Mouse (Mus musculus): Measurements from ENCODE around the gene Gprc5b.

Gprc5b gene

DNA sequence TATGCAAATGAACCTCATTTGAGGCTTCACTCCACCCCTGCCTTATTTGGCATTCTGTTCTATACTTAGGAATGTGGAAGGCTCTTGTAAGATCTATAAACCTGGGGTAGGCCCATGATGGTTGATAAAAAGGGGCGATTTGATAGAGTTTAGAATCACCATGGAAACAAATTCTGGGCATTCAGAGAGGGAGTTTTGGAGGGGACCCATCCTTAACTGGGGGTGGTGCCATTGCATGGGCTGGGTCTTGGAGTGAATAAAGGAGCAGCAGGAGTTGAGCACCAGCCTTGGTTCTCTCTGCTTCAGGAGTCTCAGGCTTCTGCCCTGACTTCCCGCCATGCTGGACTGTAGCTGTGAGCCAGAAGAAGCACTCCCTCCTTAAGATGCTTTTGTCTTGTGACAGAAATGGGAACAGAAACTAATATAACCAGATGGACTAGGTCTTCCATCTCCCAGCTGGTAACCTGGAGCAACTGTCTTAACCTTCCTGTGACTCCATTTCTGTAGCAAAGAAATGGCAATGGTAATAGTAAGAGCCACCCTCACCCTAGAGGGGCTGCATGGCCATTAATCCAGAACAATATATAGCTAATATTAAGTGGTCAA, 46.2 kb downstream of the Gprc5b start:
- no peak for DNase-seq

DNA sequence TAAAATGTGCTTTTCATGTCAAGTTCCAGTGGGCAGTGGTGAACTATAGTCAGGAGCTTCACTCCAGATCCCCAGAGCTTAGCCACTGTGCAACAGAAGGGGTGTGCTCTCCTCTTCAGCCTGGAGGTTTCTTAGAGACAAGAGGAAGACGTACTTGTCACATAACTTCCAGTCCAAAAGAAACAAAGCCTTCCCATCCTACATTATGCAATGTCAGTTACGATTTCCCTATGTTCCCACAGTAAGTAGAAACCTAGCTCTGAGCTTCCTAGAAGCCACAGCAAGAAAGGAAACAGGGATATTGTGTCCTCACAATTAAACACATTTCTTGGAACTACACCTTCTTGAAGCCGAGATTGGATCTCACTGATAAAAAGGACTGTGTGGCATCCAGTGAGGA, 47.8 kb downstream of the Gprc5b start:
- no peak for DNase-seq

DNA sequence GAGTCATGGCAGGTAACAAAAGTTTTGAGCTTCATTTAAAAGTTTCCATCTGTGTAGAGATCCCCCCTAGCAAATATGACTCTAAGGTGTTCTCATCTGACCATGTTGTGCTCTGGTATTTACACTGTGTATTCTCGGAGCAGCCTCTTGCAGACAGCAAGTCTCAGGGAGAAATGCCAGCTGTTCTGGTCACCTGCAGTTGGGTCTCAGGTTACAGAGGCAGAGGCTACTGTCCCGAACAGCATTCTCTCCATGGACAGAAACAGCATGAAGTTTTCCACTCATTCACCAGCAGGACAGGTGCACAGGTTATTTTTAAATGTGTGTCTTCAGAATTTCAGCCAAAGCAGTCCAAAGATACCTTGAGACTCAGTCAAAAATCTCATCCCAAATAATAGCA, 50.1 kb downstream of the Gprc5b start:
- no peak for DNase-seq

DNA sequence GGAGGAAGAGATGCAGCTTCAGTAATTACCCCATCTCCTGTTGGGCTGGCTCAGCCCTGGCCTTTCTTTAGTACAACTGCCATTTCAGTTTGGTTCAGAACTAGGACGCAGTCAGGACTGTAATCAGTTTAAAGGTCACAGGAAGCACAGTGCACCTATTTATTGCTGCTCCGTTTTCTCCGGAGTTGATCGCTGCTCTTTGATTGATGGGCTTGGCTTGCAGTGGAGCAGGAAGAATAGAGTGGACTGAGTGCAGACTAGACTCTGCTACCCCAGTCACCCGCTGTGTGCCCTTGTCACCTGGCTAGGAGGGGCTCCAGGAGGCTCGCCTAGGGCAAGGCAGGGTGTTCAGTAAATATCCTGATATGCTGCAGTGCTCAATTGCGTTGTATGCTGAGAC, 51.8 kb downstream of the Gprc5b start:
- DNase-seq = no peak

DNA sequence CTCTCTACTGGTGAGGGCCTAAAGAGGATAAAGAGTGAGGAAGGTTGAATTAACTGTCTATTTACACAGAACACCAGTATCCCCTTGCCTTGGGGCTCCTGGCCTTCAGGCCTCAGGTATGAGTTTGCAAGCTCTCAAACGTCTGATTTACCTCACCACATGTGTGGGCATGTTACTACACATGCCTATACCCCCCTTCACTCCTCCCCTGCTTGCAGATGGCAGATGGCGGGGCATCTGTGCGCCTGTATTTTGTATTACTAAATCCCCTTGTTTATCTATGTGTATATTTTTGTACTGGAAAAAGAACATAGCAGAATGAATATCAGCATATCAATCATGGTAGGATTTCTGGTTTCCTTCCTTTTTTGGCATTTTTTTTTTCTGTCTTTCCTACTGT, 52.7 kb downstream of the Gprc5b start:
- DNase-seq = no peak

DNA sequence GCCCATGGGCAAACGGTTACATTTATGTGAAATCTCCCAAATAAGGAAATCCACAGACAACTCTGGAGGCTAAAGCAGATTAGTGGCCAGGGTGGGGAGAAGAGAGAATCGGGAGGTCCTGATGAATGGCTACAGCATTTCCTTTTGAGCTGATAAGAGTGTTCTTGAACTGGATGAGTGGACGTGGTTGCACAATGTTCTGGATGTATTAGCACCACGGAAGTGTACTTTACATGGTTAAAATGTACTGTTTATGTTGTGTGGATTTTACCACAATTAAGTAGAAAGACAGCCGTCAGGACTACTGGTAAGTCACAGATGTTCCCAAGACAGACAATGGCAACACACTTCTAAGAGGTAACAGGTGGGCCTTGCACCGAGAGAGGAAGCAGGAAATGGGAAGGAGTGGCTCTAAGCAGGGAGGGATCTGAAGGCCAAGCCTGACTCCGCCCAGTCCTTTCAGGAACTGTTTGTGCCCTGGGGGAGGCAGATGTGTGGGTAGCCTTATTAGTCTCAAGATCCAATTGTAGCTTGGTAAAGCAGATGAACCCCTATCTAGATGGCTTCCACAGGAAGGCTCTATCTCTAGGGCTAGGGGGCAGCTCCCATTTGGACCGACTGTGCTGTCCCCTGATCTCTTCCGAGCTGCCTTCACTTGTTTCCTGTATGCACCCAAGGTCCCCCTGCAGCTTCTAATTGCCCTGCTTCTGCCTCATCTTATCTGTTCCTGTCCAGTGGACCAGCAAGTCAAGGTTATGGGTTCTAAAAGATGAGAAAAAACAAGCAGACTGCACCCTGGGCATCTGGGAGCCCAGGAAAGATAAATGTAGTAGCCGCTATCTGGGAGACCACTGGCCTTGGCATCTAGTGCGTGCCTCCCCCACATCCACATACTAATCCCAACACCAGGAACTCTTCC, 57.3 kb downstream of the Gprc5b start:
- peak; percentile 20 to 36 for DNase-seq

DNA sequence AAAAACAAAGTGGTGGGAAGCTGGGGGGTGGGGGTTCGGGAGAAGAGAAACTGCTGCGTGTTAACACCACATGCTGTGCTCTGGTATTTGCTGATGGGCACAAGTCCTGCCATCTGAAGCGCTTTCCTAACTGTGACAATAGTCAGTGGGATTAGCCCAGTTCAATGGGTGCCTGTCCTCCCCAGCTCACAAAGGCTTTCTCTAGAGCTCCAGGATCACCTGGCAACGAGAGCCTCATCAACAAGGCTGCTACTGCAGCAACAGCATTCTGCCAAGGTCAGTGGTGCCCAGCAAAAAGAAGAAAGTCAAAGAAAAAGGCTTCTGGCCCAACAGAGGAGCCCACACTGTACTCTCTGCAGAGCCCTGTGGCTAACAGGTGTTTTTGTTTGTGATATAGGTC, 58.2 kb downstream of the Gprc5b start:
- DNase-seq = no peak

DNA sequence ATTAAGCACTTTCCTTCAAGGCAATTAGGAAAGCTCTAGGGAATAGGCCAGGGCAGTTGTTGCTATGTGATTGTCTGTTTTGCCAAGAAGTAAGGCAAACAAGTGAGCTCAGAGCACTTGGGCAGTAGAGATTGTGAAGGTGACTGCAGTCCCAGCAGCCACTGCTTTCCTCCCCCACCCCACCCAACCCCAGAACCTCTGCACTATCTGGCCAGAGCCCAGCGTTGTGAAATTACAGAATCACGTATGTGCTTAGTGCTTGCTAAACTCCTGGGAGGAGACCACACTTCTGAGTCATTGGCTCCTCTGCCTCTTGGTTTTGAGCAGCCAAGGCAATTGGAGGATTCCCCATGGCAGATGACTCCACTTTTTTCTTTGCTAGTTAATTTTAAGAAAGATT, 59.7 kb downstream of the Gprc5b start:
- DNase-seq = no peak

DNA sequence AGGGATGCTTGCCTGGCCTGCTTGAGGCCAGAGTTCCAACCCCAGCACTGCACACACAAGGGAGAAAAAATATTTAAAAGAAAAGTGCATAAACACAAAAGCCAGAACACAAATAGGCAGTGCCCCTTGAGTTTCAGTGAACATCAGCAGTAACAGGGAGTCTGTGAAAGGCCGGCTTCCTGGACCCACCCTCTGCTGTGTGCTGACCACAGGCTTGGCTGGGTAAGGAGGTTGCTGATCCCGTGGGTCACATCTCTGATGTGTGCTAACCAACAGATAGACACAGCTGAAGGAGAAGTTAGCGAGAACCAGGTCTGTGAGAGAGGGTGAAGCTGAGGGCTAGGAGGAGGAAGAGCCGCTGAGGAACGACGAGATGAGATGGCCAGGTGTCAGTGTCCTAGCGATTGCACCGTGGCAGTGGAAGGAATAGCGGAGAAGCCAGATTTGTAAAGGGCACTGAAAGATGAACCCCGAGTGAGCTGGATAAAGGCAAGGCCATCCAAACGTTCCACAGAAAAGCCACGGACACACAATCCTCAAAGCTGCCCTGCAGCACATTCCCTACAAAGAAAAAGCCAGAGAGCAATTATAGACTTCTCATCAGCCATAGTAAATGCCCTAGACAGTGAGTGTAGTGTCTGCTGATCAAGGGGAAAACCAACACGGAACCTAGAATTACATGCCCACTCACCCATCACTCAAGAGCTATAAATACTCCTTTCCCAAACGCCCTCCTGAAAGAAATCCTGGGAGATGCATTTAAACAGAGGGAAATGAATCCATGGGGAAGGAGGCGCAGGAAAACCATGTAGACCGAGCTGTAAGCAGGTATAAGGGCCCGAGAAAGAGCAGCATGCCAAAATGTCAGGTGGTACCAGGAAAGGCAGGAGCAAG, 63.3 kb downstream of the Gprc5b start:
- DNase-seq = no peak

DNA sequence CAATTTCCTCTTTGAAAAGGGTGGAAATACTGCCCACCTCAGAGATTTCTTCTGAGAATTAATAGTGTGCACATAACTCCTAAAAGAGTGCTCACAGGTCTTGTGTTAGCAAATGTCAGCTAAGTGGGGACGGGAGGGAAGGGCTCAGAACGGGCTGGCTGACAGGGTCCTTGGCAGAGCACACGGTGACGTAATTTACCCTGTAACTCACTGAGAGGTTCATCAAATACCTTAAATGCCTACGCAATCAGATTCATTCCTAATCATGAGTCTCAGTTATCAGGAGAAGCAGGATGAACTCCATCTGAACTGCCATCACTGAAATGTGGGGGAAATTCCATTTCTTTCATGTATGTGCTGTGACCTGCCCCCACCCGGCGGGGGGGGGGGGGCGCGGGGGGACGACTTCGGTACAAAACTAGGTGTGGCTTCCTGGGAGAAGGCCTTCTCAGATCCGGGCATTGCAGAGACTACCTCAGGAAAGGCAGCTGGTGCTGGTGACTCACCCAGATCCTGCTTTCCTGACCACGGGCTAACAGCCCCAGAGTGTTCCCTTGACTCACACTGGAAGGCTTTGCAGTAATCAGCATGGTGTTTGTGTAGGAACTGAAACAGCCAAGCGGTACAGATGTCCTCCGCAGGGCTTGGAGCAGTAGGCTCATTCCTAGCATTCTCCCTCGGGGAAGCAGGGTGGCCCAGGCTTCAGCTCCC, 65.3 kb downstream of the Gprc5b start:
- DNase-seq = no peak

DNA sequence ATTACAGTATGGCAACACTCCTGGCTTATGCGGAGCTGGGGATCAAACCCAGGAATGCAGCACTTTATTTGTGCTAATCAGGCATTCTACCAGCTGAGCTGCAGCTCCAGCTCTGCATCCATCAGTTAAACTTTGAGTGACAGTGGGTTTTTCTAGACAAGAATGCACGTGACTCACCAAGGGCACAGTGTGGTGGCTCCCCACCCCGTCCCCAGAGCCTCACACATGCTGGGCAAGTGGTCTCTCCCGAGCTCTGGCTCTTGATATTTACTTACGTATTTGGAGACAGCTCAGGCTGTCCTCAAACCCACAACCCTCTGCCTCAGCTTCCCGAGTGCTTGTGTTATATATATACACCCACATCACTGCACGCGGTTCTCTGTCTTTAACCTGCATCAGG, 66.1 kb downstream of the Gprc5b start:
- no peak for DNase-seq

DNA sequence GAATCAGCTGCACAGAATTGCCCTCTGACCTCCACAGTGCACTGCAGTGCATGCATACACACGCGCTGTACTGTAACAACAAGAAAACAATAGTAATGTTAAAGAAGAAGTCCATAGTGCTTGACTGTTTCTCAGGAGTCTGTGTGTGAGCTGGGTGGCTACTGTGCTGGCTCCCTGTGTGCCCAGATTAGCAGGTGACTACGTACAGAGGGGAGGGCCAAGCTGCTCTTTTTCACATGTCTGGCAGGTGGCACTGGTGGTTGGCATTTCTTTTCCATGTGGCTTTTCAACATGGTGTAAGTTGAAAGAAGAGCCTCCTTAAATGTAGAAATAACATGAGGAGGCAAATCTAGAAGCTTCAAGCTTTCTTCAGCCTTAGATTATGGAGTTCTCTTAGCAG, 66.7 kb downstream of the Gprc5b start:
- DNase-seq = no peak

DNA sequence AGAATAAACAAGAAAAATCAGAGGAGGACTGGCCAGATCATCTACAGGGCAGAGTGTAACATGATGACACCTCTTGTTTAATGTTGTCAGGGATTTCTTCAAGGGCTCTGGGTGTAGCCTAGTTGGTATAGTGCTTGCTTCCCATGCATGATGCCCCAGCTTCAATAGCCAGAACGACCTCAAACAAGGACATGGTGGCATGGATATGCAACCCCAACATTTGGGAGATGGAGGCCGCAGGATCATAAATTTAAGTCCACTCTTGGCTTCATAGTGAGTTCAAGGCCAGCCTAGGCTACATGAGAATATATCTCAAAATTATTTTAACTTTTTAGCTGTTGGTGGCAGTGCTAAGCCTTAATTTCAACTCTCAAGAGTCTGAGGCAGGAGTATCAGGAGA, 67.7 kb downstream of the Gprc5b start:
- no peak for DNase-seq

DNA sequence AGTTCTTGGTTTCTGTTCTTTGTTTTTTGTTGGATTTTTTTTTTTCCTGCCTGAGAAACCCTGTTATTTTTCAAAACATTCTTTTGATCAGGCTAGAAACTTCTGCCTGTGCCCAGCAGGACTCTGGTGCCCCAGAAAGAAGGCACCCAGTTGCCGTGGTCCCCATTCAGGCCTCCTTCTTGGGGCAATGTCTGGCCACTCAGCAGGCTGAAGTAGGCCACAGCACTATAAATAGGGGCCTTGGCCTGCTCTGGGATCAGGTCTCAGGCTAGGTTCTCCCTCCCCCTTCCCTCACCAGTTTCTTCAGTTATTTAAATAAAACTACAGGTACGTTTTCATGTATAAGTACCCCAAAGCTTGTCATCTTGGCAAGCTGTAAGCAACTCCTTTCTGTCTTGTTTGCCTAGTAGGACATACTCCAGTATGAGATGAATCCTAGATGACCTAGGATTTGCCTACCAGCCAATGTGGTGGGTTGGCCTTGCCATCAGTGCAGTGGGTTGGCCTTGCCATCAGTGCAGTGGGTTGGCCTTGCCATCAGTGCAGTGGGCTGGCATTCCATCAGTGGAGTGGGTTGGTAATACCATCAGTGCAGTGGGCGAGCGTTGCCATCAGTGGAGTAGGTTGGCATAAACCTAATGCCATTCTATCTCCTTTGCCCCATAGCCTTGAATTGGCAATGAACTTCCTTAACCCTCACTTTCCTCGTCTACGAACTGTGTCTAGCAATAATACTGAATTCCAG, 68.3 kb downstream of the Gprc5b start:
- DNase-seq = no peak

DNA sequence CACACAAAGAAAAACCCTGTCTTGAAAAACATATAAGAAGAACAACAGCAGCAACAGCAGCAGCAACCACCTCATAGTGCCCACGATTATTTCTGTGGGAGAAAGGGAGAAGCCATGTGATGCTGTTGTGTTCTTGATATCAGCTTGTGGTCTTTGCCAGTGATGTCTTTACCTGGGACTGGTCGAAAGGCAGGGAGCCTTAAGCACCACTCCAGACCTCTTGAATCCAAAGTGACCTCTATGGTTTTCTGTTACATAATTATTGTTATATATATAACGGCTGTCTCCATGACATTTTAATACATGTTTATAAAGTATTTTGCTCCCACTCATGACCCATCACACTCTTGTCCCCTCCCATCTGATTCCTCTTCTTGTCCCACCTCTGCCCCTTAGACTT, 69.5 kb downstream of the Gprc5b start:
- no peak for DNase-seq

DNA sequence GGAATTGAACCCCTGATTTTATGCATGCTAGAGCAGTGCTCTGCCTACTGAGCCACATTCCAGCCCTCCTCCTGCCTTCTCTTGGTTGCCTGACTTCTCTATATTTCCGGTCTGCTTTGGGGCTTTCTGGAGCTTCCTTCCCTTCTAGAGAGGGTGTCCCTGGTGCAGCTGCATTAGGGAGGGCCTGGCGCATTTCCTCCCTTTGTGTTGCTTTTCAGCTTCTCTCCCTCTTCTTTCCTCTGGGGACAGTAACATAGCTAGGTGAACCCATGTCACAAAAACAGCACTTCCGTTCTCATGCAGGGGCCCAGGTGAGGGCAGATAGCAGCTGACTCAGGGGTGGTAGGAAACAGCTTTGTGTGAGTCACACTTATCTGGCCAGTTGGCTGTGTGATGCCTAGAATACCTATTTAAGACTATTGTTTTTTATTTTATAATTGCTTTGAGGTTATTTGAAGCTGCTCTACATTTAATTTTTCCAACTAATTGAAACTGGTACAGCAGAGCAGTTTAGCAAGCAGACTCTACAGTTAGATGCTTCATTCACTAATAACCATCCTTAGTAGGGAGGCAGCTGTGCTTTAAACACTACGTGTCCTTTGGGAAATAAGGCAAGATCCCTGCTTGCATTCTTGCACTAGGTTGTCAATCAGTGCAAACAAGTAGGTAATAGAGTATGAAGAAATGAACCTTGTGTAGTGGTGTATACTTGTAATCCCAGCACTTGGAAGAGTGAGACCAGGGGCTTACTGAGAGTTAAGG, 72.4 kb downstream of the Gprc5b start:
- DNase-seq = peak; percentile 36 to 61
